Mouse (Mus musculus): ENCODE data around the gene Krit1. TPM values are rescaled to one million over a fixed set of nuclear protein-coding genes. Genes with fewer than 3 reads are reported as not detected.
"Not testable (repeated sequence)": the region's sequence is repeated elsewhere in the genome, so short reads cannot be mapped to it uniquely, and the experiment has no call there.

The Krit1 gene
- polyA plus RNA-seq (2015; fragmentation: Nextera tagmentation; extraction: Ambion mirVana): 48.8 and 49.4 TPM in 2 replicates

GRCm38 (mm10) chr5:3802433-3803291 is at the start of gene Krit1, which contains the start of gene Ankib1:
Gene Krit1 (plus strand): TSS chr5:3803184.
Gene Ankib1 (minus strand): TSS chr5:3802925.
- peak within 1 kb of the TSS; percentile 95 for H3K27ac ChIP-seq (replicated peaks)
- peaks cover 18% of the 10 kb centered on the region for H3K4me1 ChIP-seq
- no peaks in the 10 kb centered on the region for H3K27me3 ChIP-seq (replicated peaks)
- peak within 1 kb of the TSS; percentile 77 for H3K9ac ChIP-seq (replicated peaks)
- under 1% methylated on average over 96 of the region's 109 CpGs for WGBS
- H3K4me2 ChIP-seq: peak within 1 kb of the TSS; percentile 80
- H3K9me3 ChIP-seq (replicated peaks): no peaks in the 10 kb centered on the region
- peak within 1 kb of the TSS; percentile 95 for H3K4me3 ChIP-seq (replicated peaks)
- H3K36me3 ChIP-seq: no peaks in the 10 kb centered on the region
- ATAC-seq (ENCODE audit: low FRiP score): peak; percentile 95

GRCm38 (mm10) chr5:3771512-3771911 is 31.5 kb upstream of the Krit1 start:
- Histone ChIP-seq H3K27me3 (replicated peaks) (no peaks in the 10 kb centered on the region), H3K9ac (replicated peaks) (no peak overlapping the region), H3K9me3 (replicated peaks) (no peaks in the 10 kb centered on the region), H3K4me3 (replicated peaks) (no peak overlapping the region), H3K36me3 (peaks cover 11% of the 10 kb centered on the region), H3K27ac (replicated peaks) (no peak overlapping the region), H3K4me2 (no peak overlapping the region), H3K4me1 (no peaks in the 10 kb centered on the region)
- no peak; the same call in 1 of the 2 replicates for ATAC-seq (ENCODE audit: low FRiP score)
- 48% methylated on average over 3 of the region's 3 CpGs for WGBS

GRCm38 (mm10) chr5:3772017-3772416 is 31.0 kb upstream of the Krit1 start:
- Histone ChIP-seq H3K9me3 (replicated peaks) (no peaks in the 10 kb centered on the region), H3K4me1 (no peaks in the 10 kb centered on the region), H3K4me3 (replicated peaks) (no peak overlapping the region), H3K27ac (replicated peaks) (0 out of 2 replicates have a peak overlapping the region, but pooled peaks have one; percentile 4), H3K36me3 (peaks cover 8% of the 10 kb centered on the region), H3K27me3 (replicated peaks) (no peaks in the 10 kb centered on the region), H3K4me2 (no peak overlapping the region), H3K9ac (replicated peaks) (no peak overlapping the region)
- WGBS: 72% methylated on average over 3 of the region's 3 CpGs
- no peak for ATAC-seq (ENCODE audit: low FRiP score)

DNA sequence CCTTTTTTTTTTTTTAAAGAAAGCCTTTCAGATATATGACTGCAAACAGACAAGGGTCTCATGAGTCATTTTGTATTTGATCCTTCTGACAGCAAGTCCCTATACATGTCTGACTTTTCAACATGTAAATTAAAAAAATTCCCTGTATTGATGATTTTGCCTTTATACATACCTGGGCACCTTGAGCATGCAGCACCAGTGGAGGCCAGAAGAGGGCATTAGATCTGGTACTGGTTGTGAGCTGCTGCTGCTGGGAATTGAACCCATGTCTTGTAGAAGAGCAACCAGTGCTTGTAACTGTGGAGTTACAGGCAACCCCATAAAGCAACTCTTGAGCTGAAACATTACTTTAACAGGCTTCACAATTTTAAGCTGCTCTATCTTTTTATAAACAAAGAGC is 20.3 kb upstream of the Krit1 start:
- Histone ChIP-seq H3K9ac (replicated peaks) (no peak overlapping the region), H3K27ac (replicated peaks) (no peak overlapping the region), H3K4me1 (peaks cover 7% of the 10 kb centered on the region), H3K4me3 (replicated peaks) (no peak overlapping the region), H3K27me3 (replicated peaks) (no peaks in the 10 kb centered on the region), H3K4me2 (no peak overlapping the region), H3K9me3 (replicated peaks) (no peaks in the 10 kb centered on the region), H3K36me3 (no peaks in the 10 kb centered on the region)
- no peak for ATAC-seq (ENCODE audit: low FRiP score)

DNA sequence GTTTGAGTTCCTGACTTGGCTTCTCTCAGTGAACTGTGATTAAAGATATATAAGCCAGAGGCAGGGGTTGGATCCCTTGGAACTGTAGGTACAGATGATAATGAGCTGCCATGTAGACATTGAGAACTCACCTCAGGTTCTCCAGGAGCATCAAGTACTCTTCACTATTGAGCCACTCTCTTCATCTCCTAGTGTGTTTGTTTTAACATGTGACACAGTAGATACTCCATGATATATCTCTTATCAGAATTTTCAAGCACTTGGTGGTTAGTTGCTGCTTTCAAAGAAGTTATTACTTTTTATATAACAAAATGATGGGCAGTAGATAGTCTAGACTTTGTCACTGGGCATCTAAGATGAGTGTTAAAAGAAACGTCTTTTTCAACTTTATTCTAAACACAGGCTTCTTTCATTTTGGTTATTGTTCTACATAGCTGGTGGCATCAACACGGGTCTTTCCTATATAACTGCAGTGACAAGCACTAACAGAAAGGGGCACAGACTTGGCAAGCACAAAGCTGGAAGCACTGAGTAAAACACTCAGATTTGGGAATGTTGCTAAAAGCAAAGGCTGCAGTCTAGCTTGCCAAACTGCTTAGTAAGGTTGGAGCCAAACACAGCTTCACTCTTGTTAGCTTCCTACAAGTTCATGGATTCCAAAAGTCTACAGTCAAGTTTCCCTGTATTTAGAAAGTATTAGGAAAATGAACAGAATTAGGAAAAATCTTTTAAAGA is 18.9 kb upstream of the Krit1 start:
- 0 out of 2 replicates have a peak, but pooled peaks have one; percentile 41 for ATAC-seq (ENCODE audit: low FRiP score)
- H3K27me3 ChIP-seq (replicated peaks): no peaks in the 10 kb centered on the region
- no peak overlapping the region for H3K4me3 ChIP-seq (replicated peaks)
- no peak overlapping the region for H3K4me2 ChIP-seq
- no peak overlapping the region for H3K9ac ChIP-seq (replicated peaks)
- H3K9me3 ChIP-seq (replicated peaks): no peaks in the 10 kb centered on the region
- H3K36me3 ChIP-seq: no peaks in the 10 kb centered on the region
- H3K4me1 ChIP-seq: peaks cover 7% of the 10 kb centered on the region
- no peak overlapping the region for H3K27ac ChIP-seq (replicated peaks)
- 77% methylated on average over 2 of the region's 2 CpGs for WGBS

- WGBS: 18% methylated on average over 1 of the region's 1 CpGs
- Histone ChIP-seq H3K9me3 (replicated peaks) (no peaks in the 10 kb centered on the region), H3K27me3 (replicated peaks) (no peaks in the 10 kb centered on the region), H3K4me2 (no peak overlapping the region), H3K4me3 (replicated peaks) (no peak overlapping the region), H3K4me1 (peaks cover 7% of the 10 kb centered on the region), H3K36me3 (no peaks in the 10 kb centered on the region), H3K27ac (replicated peaks) (no peak overlapping the region), H3K9ac (replicated peaks) (no peak overlapping the region)
- peak; percentile 68; the same call in 1 of the 2 replicates for ATAC-seq (ENCODE audit: low FRiP score)
Measured at GRCm38 (mm10) chr5:3784751-3785496, 18.1 kb upstream of the Krit1 start.

- WGBS: 76% methylated on average over 4 of the region's 4 CpGs
- no peak overlapping the region for H3K4me2 ChIP-seq
- H3K4me3 ChIP-seq (replicated peaks): no peak overlapping the region
- no peaks in the 10 kb centered on the region for H3K27me3 ChIP-seq (replicated peaks)
- H3K36me3 ChIP-seq: no peaks in the 10 kb centered on the region
- ATAC-seq (ENCODE audit: low FRiP score): no peak
- H3K27ac ChIP-seq (replicated peaks): no peak overlapping the region
- no peaks in the 10 kb centered on the region for H3K9me3 ChIP-seq (replicated peaks)
- H3K9ac ChIP-seq (replicated peaks): no peak overlapping the region
- H3K4me1 ChIP-seq: peaks cover 7% of the 10 kb centered on the region
Measured at GRCm38 (mm10) chr5:3787548-3787947, 15.4 kb upstream of the Krit1 start.

DNA sequence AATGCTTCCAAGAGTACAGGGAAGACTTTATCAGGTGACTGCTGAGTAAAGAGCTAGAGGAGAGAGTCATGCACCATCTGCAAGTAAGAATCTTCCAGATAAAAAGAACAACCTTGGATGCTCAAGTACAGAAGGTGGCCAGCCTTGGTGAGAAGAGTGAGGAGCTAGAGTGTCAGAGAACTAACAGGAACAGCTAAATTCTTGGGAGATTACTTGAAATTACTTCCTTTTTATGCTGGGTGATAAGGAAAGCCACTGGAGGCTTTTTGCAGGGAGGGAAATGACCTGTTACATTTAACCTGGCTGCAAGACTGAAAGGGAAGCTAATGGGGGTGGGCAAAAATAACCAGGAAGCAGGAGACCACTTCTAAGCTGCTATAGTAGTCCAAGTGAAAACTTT is 11.9 kb upstream of the Krit1 start:
- Histone ChIP-seq H3K9me3 (replicated peaks) (no peaks in the 10 kb centered on the region), H3K4me2 (no peak overlapping the region), H3K4me1 (no peaks in the 10 kb centered on the region), H3K27me3 (replicated peaks) (no peaks in the 10 kb centered on the region), H3K4me3 (replicated peaks) (no peak overlapping the region), H3K9ac (replicated peaks) (no peak overlapping the region), H3K36me3 (no peaks in the 10 kb centered on the region), H3K27ac (replicated peaks) (no peak overlapping the region)
- ATAC-seq (ENCODE audit: low FRiP score): no peak

DNA sequence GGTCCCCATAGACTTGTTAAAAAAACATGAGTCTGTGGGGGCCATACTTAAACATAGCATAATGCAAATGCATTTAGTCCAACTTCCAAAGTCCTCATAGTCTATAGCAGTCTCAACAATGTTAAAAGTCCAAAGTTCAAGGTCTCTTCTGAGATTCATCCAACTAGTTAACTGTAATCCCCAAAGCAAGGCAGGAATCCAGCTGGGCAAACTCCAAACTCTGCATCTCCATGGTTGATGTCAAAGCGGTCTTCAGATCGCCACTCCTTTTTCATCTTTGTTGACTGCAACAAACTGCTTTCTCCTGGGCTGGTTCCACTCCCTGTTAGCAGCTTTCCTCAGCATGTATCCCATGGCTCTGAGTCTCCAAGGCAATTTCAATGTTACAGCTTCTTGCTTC is 5.9 kb upstream of the Krit1 start:
- H3K4me1 ChIP-seq: peaks cover 11% of the 10 kb centered on the region
- WGBS: 98% methylated on average over 2 of the region's 2 CpGs
- ATAC-seq (ENCODE audit: low FRiP score); H3K27me3 ChIP-seq (replicated peaks); H3K4me2 ChIP-seq; H3K9ac ChIP-seq (replicated peaks); H3K27ac ChIP-seq (replicated peaks); H3K9me3 ChIP-seq (replicated peaks); H3K36me3 ChIP-seq; H3K4me3 ChIP-seq (replicated peaks): not testable (repeated sequence)

DNA sequence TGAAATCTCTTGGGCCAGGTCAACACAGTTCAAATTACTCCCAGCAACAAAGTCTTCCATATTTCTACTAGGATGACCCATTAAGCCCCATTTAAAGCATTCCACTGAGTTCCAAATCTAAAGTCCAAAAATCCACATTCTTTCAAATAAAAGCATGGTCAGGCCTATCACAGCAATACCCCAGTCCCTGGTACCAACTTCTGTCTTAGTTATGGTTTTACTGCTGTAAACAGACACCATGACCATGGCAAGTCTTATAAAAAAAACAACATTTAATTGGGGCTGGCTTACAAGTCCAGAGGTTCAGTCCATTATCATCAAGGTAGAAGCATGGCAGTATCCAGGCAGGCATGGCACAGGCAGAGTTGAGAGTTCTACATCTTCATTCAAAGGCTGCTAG is 4.3 kb upstream of the Krit1 start:
- H3K27me3 ChIP-seq (replicated peaks); H3K4me2 ChIP-seq; ATAC-seq (ENCODE audit: low FRiP score); H3K27ac ChIP-seq (replicated peaks); H3K9ac ChIP-seq (replicated peaks); H3K9me3 ChIP-seq (replicated peaks); H3K36me3 ChIP-seq; H3K4me3 ChIP-seq (replicated peaks): not testable (repeated sequence)
- H3K4me1 ChIP-seq: peaks cover 11% of the 10 kb centered on the region

- no peak overlapping the region for H3K4me2 ChIP-seq
- H3K36me3 ChIP-seq: no peaks in the 10 kb centered on the region
- no peak overlapping the region for H3K4me3 ChIP-seq (replicated peaks)
- peaks cover 18% of the 10 kb centered on the region for H3K4me1 ChIP-seq
- H3K9me3 ChIP-seq (replicated peaks): no peaks in the 10 kb centered on the region
- ATAC-seq (ENCODE audit: low FRiP score): no peak
- no peak overlapping the region for H3K27ac ChIP-seq (replicated peaks)
- no peak overlapping the region for H3K9ac ChIP-seq (replicated peaks)
- H3K27me3 ChIP-seq (replicated peaks): no peaks in the 10 kb centered on the region
- 88% methylated on average over 1 of the region's 1 CpGs for WGBS
Measured at GRCm38 (mm10) chr5:3800041-3800440, 2.9 kb upstream of the Krit1 start.

Measured in neural tube, embryonic 15.5 days (tissue).